Mouse (Mus musculus): ENCODE results near the gene Aox1.

Gene Aox1

GRCm38 (mm10) chr1:58112880-58113279 lies 83.1 kb downstream of the Aox1 start, which contains the start of gene Aox3:
Aox3 (plus strand) TSS chr1:58113130.
- peak; percentile 66 for DNase-seq

GRCm38 (mm10) chr1:58113441-58113840 lies 83.7 kb downstream of the Aox1 start:
- no peak for DNase-seq

- DNase-seq = no peak
Observed at GRCm38 (mm10) chr1:58114021-58114560, 84.4 kb downstream of the Aox1 start.

GRCm38 (mm10) chr1:58114666-58115375 lies 85.1 kb downstream of the Aox1 start:
- DNase-seq = no peak

- DNase-seq = no peak
Observed at GRCm38 (mm10) chr1:58118231-58118630, 88.5 kb downstream of the Aox1 start.

GRCm38 (mm10) chr1:58124901-58125300 lies 95.2 kb downstream of the Aox1 start:
- no peak for DNase-seq

- DNase-seq = no peak
Observed at GRCm38 (mm10) chr1:58137891-58138290, 108.2 kb downstream of the Aox1 start.

GRCm38 (mm10) chr1:58138986-58139385 lies 109.3 kb downstream of the Aox1 start:
- no peak for DNase-seq

- no peak for DNase-seq
Observed at GRCm38 (mm10) chr1:58140607-58141006, 110.9 kb downstream of the Aox1 start.

GRCm38 (mm10) chr1:58144384-58145069 lies 114.8 kb downstream of the Aox1 start:
- DNase-seq = peak; percentile 12

GRCm38 (mm10) chr1:58146026-58146425 lies 116.3 kb downstream of the Aox1 start:
- no peak for DNase-seq

- DNase-seq = no peak
Observed at GRCm38 (mm10) chr1:58147776-58148175, 118.0 kb downstream of the Aox1 start.

- no peak for DNase-seq
Observed at GRCm38 (mm10) chr1:58152247-58152646, 122.5 kb downstream of the Aox1 start.
